Mouse (Mus musculus): Measurements from ENCODE around the gene Olfr45. TPM values are rescaled to one million over a fixed set of nuclear protein-coding genes. Genes with fewer than 3 reads are reported as not detected.

The Olfr45 gene
- polyA plus RNA-seq, 1 experiment from 2014 or later = not detected

GRCm38 (mm10) chr7:140733162-140733561 lies 51.4 kb downstream of the Olfr45 start:
- Histone ChIP-seq H3K27me3 (replicated peaks) (no peaks in the 10 kb centered on the region), H3K9me3 (no peaks in the 10 kb centered on the region), H3K27ac (no peak overlapping the region), H3K9ac (no peak overlapping the region), H3K4me1 (no peaks in the 10 kb centered on the region), H3K4me3 (no peak overlapping the region), H3K4me2 (replicated peaks) (no peak overlapping the region), H3K36me3 (no peaks in the 10 kb centered on the region)
- ATAC-seq (ENCODE audit: low FRiP score, low read depth) = no peak
- 73% methylated on average over 2 of the region's 2 CpGs for WGBS

Other genes starting within 250 kb of the Olfr45 start
- gene Olfr533, start 218.6 kb upstream of the Olfr45 start, polyA plus RNA-seq (2016; fragmentation: Nextera tagmentation; extraction: Ambion mirVana) = not detected in 2 replicates
- not detected in 2 replicates for gene Olfr535, start 197.7 kb upstream of the Olfr45 start, polyA plus RNA-seq (2016; fragmentation: Nextera tagmentation; extraction: Ambion mirVana)
- gene Olfr536, start 174.6 kb upstream of the Olfr45 start, polyA plus RNA-seq (2016; fragmentation: Nextera tagmentation; extraction: Ambion mirVana) = not detected in 2 replicates
- not detected in 2 replicates for gene Olfr538, start 114.1 kb upstream of the Olfr45 start, polyA plus RNA-seq (2016; fragmentation: Nextera tagmentation; extraction: Ambion mirVana)
- 0.03 TPM in 1 of 2 replicates, not detected in the other for gene Olfr46, start 80.7 kb upstream of the Olfr45 start, polyA plus RNA-seq (2016; fragmentation: Nextera tagmentation; extraction: Ambion mirVana)
- not detected in 2 replicates for gene Olfr61, start 53.0 kb upstream of the Olfr45 start, polyA plus RNA-seq (2016; fragmentation: Nextera tagmentation; extraction: Ambion mirVana)
- gene Olfr53, start 35.5 kb upstream of the Olfr45 start, polyA plus RNA-seq (2016; fragmentation: Nextera tagmentation; extraction: Ambion mirVana) = not detected in 2 replicates
- gene Olfr539, start 22.0 kb upstream of the Olfr45 start, polyA plus RNA-seq (2016; fragmentation: Nextera tagmentation; extraction: Ambion mirVana) = not detected in 2 replicates
- not detected in 2 replicates for gene Olfr541, start 15.3 kb downstream of the Olfr45 start, polyA plus RNA-seq (2016; fragmentation: Nextera tagmentation; extraction: Ambion mirVana)
- not detected in 2 replicates for gene Cyp2e1, start 81.8 kb downstream of the Olfr45 start, polyA plus RNA-seq (2016; fragmentation: Nextera tagmentation; extraction: Ambion mirVana)
- 0.23 and 0.30 TPM in 2 replicates for gene Syce1, start 105.9 kb downstream of the Olfr45 start, polyA plus RNA-seq (2016; fragmentation: Nextera tagmentation; extraction: Ambion mirVana)
- gene Zfp941, start 140.2 kb downstream of the Olfr45 start, polyA plus RNA-seq (2016; fragmentation: Nextera tagmentation; extraction: Ambion mirVana) = 13.2 and 15.3 TPM in 2 replicates
- not detected in 2 replicates for gene Urah, start 153.1 kb downstream of the Olfr45 start, polyA plus RNA-seq (2016; fragmentation: Nextera tagmentation; extraction: Ambion mirVana)
- gene Scgb1c1, start 163.6 kb downstream of the Olfr45 start, polyA plus RNA-seq (2016; fragmentation: Nextera tagmentation; extraction: Ambion mirVana) = not detected in 2 replicates
- gene Odf3, start 165.9 kb downstream of the Olfr45 start, polyA plus RNA-seq (2016; fragmentation: Nextera tagmentation; extraction: Ambion mirVana) = not detected in 2 replicates
- gene Gm45785, start 174.4 kb downstream of the Olfr45 start, polyA plus RNA-seq (2016; fragmentation: Nextera tagmentation; extraction: Ambion mirVana) = not detected in 2 replicates
- gene Ric8a, start 175.0 kb downstream of the Olfr45 start, polyA plus RNA-seq (2016; fragmentation: Nextera tagmentation; extraction: Ambion mirVana) = 89.1 and 94.8 TPM in 2 replicates
- gene Bet1l, start 175.6 kb downstream of the Olfr45 start, polyA plus RNA-seq (2016; fragmentation: Nextera tagmentation; extraction: Ambion mirVana) = 30.3 and 34.2 TPM in 2 replicates
- gene Psmd13, start 200.0 kb downstream of the Olfr45 start, polyA plus RNA-seq (2016; fragmentation: Nextera tagmentation; extraction: Ambion mirVana) = 293 and 317 TPM in 2 replicates
- 32.4 and 33.1 TPM in 2 replicates for gene Sirt3, start 200.4 kb downstream of the Olfr45 start, polyA plus RNA-seq (2016; fragmentation: Nextera tagmentation; extraction: Ambion mirVana)
- gene Cox8b, start 218.5 kb downstream of the Olfr45 start, polyA plus RNA-seq (2016; fragmentation: Nextera tagmentation; extraction: Ambion mirVana) = 1.9 and 2.2 TPM in 2 replicates
- 0.08 TPM in 1 of 2 replicates, not detected in the other for gene Nlrp6, start 239.0 kb downstream of the Olfr45 start, polyA plus RNA-seq (2016; fragmentation: Nextera tagmentation; extraction: Ambion mirVana)